Mouse (Mus musculus): ENCODE data around the gene Avil.
"Not testable (repeated sequence)": the region's sequence is repeated elsewhere in the genome, so short reads cannot be mapped to it uniquely, and the experiment has no call there.

Gene Avil

DNA sequence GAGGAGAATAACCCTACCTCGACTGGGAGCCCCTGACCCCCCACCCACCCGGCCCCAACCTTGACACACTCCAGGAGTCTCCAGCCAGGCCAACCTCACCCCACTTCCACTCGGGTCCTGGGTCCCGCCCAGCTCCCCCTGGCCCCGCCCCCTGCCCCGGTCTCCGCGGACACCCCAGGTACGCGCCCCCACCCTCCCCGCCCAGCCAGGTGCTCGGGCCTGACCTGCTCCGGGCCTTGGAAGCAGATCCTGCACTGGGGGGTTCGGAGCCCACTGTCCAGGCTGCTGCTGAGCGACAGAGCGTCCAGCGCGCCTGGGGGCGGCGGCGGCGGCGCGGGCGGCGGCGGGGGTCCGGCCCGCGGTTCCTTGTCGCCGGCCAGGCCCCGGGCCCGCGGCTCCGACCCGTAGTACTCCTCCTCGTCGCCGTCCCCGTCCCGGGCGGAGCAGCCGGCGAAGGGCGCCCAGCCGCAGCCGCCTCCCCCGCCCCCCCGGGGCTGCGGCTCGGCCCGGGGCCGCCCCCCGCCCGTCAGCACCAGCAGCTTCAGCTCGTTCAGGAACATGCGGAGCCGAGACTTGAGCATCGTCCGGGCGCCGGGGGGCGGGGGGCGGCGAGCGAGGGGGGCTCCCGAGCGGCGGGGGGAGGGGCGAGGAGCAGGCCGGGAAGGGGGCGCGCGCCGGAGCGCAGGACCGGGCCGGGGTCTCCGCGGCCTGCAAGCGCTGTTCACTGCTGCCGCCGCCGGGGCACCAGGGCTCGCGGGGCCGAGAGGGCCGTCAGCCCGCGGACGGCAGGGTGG, 58.9 kb downstream of the Avil start:
- in situ Hi-C loops (cut with MboI, MseI), result no loop called here

DNA sequence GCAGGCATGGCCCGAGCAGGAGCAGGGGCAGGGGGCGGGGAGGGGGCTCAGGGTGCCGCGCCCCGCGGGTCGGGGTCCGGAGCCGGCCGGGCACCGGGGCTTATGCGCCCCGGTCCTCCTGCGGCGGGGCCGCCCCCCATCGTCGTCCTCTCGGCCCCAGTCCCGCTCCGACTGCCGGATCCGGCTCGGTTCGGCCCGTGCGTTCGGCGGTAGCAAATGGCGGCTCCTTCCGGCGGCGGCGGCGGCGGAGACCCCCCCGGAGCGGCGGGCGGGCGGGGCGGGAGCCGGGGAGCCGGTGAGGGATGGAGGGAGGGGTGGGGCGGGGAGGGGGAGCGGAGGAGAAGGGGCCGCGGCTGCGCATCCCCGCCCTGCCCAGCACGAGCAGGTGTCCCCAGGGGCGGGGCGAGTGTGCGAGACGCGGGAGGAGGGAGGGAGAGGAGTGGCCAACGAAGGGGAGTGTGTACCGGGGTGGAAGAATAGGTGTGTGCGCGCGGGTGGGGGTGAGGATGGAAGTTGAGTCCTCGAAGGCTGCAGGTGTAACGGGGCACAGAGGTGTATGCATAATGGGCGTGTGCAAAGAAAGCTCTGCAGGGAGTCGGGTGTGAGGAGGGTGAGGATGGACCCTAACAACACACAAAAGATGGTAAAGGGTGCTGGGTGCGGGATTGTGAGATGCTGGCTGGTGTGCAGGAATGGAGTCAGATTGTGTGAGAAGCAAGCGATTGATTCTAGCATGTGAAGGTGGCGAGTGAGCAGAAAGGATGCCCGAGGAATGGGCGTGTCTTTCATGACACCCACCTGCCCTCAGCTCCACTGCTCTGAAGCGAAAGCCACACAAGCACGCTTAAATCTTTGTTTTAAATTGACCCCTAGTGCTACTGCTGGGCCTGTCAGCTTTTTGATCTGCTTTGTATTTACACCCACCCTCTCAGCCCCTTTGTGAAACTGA, 59.7 kb downstream of the Avil start, which contains the start of gene March9:
March9 (minus strand) TSS at position 217 of the 949 bp plus-strand sequence.
- in situ Hi-C loops (cut with MboI, MseI), result no loop called here

DNA sequence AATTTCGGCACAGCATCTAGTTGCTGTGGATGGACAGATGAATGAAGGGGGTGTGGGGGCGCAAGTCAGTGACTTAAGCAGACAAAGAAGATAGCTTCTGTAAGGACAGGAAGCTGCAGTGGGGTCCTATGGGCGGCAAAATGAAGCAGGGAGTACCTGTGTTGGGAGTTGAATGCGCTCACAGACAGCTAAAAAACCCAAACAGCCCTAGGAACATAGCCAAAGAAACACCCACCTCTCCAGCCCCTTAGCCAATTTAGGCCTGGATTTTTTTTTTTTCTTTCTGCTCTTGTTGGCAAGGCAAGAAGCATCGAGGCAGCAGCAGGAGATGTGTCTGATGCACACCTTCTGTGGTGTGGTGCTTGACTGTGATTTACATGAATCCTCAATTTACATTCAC, 60.6 kb downstream of the Avil start:
- in situ Hi-C loops (cut with MboI, MseI), result no loop called here

DNA sequence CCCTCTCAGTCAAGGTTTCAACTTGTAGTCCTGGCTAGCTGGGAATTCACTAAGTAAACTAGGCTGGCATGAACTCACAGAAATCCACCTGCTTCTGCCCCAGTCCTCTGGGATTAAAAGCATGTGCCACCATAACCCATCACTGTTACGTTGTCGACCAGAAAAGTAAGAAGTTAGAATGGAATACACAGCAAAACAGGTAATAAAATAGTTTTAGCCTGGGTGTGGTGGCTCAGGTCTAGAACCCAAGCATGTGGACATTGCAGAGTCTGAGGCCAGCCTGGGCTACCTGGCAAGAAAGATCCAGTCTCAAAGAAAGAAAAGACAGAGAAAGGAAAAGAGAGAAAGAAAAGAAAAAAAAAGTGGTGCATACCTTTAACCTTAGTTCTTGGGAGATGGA, 61.0 kb downstream of the Avil start:
- in situ Hi-C loops (cut with MboI, MseI), result no loop called here

DNA sequence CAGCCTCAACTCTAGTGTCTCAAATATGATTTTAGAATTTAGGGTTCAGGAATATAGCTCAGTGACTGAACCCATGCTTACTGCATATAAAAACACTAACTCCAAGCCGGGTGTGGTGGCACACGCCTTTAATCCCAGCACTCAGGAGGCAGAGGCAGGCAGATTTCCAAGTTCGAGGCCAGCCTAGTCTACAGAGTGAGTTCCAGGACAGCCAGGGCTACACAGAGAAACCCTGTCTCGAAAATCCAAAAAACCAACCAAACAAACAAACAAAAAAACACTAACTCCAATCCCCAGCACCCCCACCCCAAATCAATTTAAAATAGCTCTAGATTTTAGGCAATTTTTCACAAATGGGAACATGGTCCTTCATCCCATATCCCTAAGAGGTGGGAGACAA, 61.6 kb downstream of the Avil start:
- in situ Hi-C loops (cut with MboI, MseI), result not testable (repeated sequence)

DNA sequence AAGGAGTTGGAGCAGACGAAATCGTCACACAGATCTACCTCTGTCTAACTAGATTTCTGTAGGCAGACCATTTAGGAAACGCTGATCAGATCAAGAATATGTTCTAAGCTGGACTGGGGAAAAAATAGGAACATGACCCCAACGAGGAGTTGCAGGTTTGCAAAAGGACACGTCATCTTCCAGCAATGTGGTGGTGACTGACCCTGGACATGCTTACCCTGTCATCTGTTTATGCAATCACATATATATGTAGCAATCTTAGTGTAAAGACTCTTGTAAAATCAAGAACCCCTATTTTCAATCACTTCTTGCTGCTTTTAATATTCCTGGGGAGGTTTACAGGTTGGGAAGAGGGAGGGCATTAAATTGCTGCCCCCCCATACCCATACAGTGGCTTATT, 62.0 kb downstream of the Avil start:
- in situ Hi-C loops (cut with MboI, MseI), result no loop called here

DNA sequence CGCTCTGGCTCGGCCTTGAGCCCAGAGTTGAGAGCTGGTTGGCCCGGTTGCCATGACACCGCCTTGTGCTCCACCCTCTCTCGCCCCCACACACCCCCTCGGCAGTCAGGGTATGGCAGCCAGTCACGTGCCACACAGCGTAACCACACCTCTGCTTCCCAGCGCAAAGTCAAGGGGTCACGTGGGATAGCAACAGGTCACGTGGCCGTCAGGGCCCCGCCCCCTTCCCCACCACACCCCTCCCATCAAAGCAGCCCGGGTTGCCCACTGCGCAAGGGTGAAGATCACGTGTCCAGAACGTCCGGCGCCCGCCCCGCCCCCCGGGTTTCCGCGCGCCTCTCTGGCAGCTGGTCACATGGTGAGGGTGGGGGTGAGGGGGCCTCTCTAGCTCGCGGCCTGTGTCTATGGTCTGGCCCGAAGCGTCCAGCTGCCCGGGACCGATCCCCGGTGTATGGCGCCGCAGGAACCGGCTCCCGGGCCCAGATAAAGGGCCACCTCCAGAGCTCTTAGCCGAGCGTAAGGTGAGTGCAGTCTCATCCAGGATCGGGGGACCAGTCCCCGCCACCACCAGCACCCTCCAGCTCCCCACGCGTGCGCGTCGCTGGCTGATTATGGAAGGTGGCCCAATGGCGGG, 62.8 kb downstream of the Avil start, which contains the start of gene Cdk4:
Cdk4 (plus strand) TSS at position 296 of the 634 bp plus-strand sequence.
- in situ Hi-C loops (cut with MboI, MseI), result no loop called here

DNA sequence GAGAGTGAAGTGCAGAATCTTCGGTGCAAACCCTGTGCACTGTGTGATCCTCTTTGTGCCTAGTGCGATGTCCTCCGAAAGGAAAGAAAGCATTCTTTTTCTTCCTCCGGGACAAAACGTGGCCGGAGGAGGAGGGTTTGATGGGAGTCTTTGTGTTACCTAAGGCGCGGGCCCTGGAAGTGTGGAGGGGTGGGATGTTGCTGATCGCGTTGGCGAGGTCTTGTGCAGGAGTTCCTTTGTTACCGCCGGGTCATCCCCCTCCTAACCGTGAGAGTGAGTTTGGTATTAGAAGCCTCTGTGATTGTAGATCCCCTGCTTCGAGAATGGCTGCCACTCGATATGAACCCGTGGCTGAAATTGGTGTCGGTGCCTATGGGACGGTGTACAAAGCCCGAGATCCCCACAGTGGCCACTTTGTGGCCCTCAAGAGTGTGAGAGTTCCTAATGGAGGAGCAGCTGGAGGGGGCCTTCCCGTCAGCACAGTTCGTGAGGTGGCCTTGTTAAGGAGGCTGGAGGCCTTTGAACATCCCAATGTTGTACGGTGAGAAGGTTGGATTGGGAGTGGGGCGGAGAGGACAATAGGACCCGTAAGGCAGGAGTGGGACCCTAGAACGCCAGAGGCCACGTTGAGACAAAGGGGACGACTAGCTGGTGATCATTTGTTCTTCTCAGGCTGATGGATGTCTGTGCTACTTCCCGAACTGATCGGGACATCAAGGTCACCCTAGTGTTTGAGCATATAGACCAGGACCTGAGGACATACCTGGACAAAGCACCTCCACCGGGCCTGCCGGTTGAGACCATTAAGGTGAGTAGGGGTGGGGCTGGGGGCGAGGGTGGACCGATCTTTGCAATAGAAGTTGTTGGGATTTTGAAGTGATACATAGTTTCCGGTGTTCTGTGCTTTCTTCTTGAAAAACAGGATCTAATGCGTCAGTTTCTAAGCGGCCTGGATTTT, 63.7 kb downstream of the Avil start:
- in situ Hi-C loops (cut with MboI, MseI), result no loop called here

DNA sequence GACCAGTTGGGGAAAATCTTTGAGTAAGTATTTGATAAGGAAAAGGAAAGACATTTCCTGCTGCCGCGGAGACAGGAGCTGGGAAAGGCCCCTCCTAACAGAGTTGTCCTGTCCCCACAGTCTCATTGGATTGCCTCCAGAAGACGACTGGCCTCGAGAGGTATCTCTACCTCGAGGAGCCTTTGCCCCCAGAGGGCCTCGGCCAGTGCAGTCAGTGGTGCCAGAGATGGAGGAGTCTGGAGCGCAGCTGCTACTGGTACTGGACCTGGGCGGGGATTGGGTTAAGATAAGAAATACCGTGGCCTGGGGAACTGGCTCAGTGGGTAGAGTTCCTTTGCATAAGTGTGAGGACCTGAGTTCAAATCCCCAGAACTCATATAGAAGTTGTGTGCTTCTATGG, 65.5 kb downstream of the Avil start:
- in situ Hi-C loops (cut with MboI, MseI), result no loop called here

DNA sequence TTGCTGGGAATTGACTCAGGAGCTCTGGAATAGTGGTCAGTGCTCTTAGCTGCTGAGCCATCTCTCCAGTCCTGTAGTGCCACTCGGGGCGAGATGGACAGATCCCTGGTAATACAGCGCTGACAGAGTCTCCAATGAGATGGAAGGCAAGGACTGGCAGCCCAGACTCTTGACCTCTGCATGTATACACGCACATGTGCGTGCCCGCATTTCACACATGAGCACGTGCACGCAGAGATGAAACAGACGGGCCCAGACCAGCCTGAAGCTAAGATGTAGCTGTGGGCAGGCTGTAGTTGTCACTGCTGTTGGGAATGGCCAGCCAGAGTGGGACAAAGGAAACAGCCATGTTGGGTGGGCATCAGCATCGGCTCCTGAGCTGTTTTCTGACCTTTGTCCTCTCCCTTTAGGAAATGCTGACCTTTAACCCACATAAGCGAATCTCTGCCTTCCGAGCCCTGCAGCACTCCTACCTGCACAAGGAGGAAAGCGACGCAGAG, 66.1 kb downstream of the Avil start:
- in situ Hi-C loops (cut with MboI, MseI), result no loop called here

DNA sequence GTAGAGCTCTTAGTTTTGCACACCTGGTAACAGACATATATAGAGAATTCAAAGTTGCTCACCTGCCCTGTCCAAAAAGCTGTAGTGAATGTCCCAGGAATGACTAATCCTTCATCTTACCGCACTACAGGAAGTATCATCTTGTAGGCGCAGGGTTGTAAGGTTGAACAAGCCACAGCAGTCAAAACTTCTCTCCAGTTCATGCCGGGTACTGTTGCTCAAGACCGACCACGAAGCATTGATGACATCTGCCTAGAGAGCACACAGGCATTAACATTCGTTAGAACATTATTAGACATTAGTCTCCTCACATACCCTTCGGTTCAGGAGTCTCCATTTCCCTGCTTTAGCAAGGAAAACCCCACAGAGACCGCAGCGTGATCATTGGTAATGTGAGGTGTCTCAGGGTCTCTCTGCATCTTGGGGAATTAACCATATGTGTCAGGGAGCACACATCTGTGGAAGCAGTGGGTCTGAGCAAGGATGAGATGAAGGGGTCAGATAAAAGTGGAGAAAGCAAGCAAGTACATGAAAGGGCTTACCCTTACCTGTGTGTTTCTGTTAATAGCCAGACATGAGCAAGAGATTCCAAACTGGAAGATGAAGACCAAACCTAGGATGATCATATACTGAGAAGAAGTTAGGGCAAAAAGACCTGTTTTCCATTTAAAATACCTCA, 68.0 kb downstream of the Avil start:
- in situ Hi-C loops (cut with MboI, MseI), result no loop called here

DNA sequence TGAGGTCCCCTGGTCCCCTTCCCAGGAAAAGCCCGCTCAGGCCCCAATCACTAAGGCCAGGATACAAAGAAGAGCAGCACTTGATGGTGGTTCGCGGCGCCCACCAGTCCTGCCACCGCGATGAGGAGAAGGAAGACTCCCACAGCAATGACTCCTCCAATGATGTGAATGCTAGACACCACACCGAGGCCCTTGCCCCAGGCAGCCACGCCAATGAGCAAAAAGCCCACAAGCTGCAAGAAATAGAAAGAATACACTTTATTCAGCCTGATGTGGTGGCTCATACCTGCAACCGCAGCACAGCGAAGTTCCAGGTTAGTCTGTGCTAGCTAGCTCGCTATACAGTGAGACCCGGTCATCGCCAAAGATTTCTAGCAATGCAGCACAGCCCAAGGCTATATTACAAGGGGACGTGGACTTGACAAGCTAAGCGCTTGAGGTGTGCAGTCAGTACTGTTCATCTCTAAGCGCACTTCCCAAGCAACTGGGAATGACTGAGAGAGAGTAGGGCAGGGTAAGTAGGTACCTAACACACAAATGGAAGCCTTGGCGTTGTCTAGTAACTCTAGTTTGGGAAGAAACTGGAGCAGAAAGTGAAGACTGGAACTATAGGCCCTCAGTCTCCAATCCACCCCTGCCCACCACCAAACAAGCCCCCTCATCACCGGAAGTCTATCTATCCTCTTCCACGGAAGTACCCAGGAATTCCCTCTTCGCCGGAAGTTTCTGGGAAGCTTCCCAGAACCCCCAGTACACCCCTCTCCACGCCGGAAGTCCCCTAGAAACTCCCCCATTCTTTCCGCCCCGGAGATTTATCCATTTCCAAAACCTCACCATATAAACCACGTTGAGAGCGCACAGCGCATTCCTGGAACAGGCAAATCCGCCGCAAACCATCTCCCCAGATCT, 69.0 kb downstream of the Avil start:
- in situ Hi-C loops (cut with MboI, MseI), result no loop called here
